Mouse (Mus musculus): Measurements from ENCODE around the gene Bcl6b. TPM values are rescaled to one million over a fixed set of nuclear protein-coding genes. Genes with fewer than 3 reads are reported as not detected.
A peak's percentile ranks its signal among the peaks of the same experiment; 100 is the strongest.

Bcl6b gene
- polyA plus RNA-seq, 1 experiment from 2014 or later, result 6.7 TPM

GRCm38 (mm10) chr11:70208778-70209388, 20.7 kb downstream of the Bcl6b start:
- Histone ChIP-seq H3K27ac (replicated peaks; ENCODE audit: low read depth, low read length) (no peak overlapping the region), H3K4me2 (ENCODE audit: low read depth, low read length) (no peak overlapping the region), H3K4me3 (ENCODE audit: low read depth, low read length) (no peak overlapping the region), H3K4me1 (ENCODE audit: control insufficient read depth, insufficient read depth, low read length) (peaks cover 3% of the 10 kb centered on the region), H3K9me3 (replicated peaks; ENCODE audit: control insufficient read depth, low read length) (no peaks in the 10 kb centered on the region), H3K27me3 (ENCODE audit: control insufficient read depth, insufficient read depth, low read length) (peaks cover 6% of the 10 kb centered on the region), H3K36me3 (replicated peaks; ENCODE audit: control insufficient read depth, insufficient read depth, low read depth, low read length) (no peaks in the 10 kb centered on the region), H3K9ac (replicated peaks; ENCODE audit: low read length) (no peak overlapping the region)
- DNase-seq (ENCODE audit: low spot score) (no peak), ATAC-seq (replicated peaks; ENCODE audit: insufficient number of reproducible peaks, low FRiP score, low TSS enrichment, low read depth) (no peak)
- WGBS, result 80% methylated on average over 5 of the region's 5 CpGs

GRCm38 (mm10) chr11:70207283-70207682, 22.3 kb downstream of the Bcl6b start:
- no peaks in the 10 kb centered on the region for H3K4me1 ChIP-seq (ENCODE audit: control insufficient read depth, insufficient read depth, low read length)
- ATAC-seq (replicated peaks; ENCODE audit: insufficient number of reproducible peaks, low FRiP score, low TSS enrichment, low read depth), result no peak

GRCm38 (mm10) chr11:70206801-70207200, 22.8 kb downstream of the Bcl6b start:
- Histone ChIP-seq H3K4me3 (ENCODE audit: low read depth, low read length) (no peak overlapping the region), H3K4me2 (ENCODE audit: low read depth, low read length) (no peak overlapping the region), H3K27ac (replicated peaks; ENCODE audit: low read depth, low read length) (no peak overlapping the region), H3K9ac (replicated peaks; ENCODE audit: low read length) (no peak overlapping the region), H3K36me3 (replicated peaks; ENCODE audit: control insufficient read depth, insufficient read depth, low read depth, low read length) (no peaks in the 10 kb centered on the region), H3K9me3 (replicated peaks; ENCODE audit: control insufficient read depth, low read length) (no peaks in the 10 kb centered on the region), H3K27me3 (ENCODE audit: control insufficient read depth, insufficient read depth, low read length) (no peaks in the 10 kb centered on the region), H3K4me1 (ENCODE audit: control insufficient read depth, insufficient read depth, low read length) (no peaks in the 10 kb centered on the region)
- no peak for ATAC-seq (replicated peaks; ENCODE audit: insufficient number of reproducible peaks, low FRiP score, low TSS enrichment, low read depth)
- 87% methylated on average over 2 of the region's 2 CpGs for whole genome bisulfite sequencing
- no peak for DNase-seq (ENCODE audit: low spot score)

More at GRCm38 (mm10) chr11:70207283-70207682, 22.3 kb downstream of the Bcl6b start:
- no peak for DNase-seq (ENCODE audit: low spot score)
- H3K36me3 ChIP-seq (replicated peaks; ENCODE audit: control insufficient read depth, insufficient read depth, low read depth, low read length), result no peaks in the 10 kb centered on the region
- H3K27ac ChIP-seq (replicated peaks; ENCODE audit: low read depth, low read length), result no peak overlapping the region
- H3K4me3 ChIP-seq (ENCODE audit: low read depth, low read length), result no peak overlapping the region
- WGBS, result 81% methylated on average over 7 of the region's 7 CpGs
- no peak overlapping the region for H3K4me2 ChIP-seq (ENCODE audit: low read depth, low read length)
- no peak overlapping the region for H3K9ac ChIP-seq (replicated peaks; ENCODE audit: low read length)
- H3K27me3 ChIP-seq (ENCODE audit: control insufficient read depth, insufficient read depth, low read length), result 0 out of 2 replicates have a peak, but pooled peaks cover 2% of the 10 kb centered on the region
- H3K9me3 ChIP-seq (replicated peaks; ENCODE audit: control insufficient read depth, low read length), result no peaks in the 10 kb centered on the region

- no peaks in the 10 kb centered on the region; the same call in 1 of the 2 replicates for H3K4me1 ChIP-seq (ENCODE audit: control insufficient read depth, insufficient read depth, low read length)
- 36% methylated on average over 5 of the region's 5 CpGs for WGBS
- no peak overlapping the region for H3K27ac ChIP-seq (replicated peaks; ENCODE audit: low read depth, low read length)
- no peak overlapping the region for H3K4me3 ChIP-seq (ENCODE audit: low read depth, low read length)
- no peak overlapping the region for H3K9ac ChIP-seq (replicated peaks; ENCODE audit: low read length)
- H3K36me3 ChIP-seq (replicated peaks; ENCODE audit: control insufficient read depth, insufficient read depth, low read depth, low read length), result no peaks in the 10 kb centered on the region
- ATAC-seq (replicated peaks; ENCODE audit: insufficient number of reproducible peaks, low FRiP score, low TSS enrichment, low read depth), result no peak
- peak; percentile 92 for DNase-seq (ENCODE audit: low spot score)
- H3K27me3 ChIP-seq (ENCODE audit: control insufficient read depth, insufficient read depth, low read length), result no peaks in the 10 kb centered on the region
- no peaks in the 10 kb centered on the region for H3K9me3 ChIP-seq (replicated peaks; ENCODE audit: control insufficient read depth, low read length)
- no peak overlapping the region for H3K4me2 ChIP-seq (ENCODE audit: low read depth, low read length)
Measured at GRCm38 (mm10) chr11:70201691-70202090, 27.9 kb downstream of the Bcl6b start.

- Histone ChIP-seq H3K4me3 (ENCODE audit: low read depth, low read length) (no peak overlapping the region), H3K4me2 (ENCODE audit: low read depth, low read length) (no peak overlapping the region), H3K36me3 (replicated peaks; ENCODE audit: control insufficient read depth, insufficient read depth, low read depth, low read length) (no peaks in the 10 kb centered on the region), H3K9me3 (replicated peaks; ENCODE audit: control insufficient read depth, low read length) (no peaks in the 10 kb centered on the region), H3K4me1 (ENCODE audit: control insufficient read depth, insufficient read depth, low read length) (no peaks in the 10 kb centered on the region; the same call in 1 of the 2 replicates), H3K9ac (replicated peaks; ENCODE audit: low read length) (no peak overlapping the region), H3K27me3 (ENCODE audit: control insufficient read depth, insufficient read depth, low read length) (no peaks in the 10 kb centered on the region), H3K27ac (replicated peaks; ENCODE audit: low read depth, low read length) (no peak overlapping the region)
- no peak for DNase-seq (ENCODE audit: low spot score)
- 73% methylated on average over 5 of the region's 5 CpGs for WGBS
- no peak for ATAC-seq (replicated peaks; ENCODE audit: insufficient number of reproducible peaks, low FRiP score, low TSS enrichment, low read depth)
Measured at GRCm38 (mm10) chr11:70200036-70200608, 29.5 kb downstream of the Bcl6b start.

GRCm38 (mm10) chr11:70199107-70199506, 30.5 kb downstream of the Bcl6b start:
- H3K27me3 ChIP-seq (ENCODE audit: control insufficient read depth, insufficient read depth, low read length), result no peaks in the 10 kb centered on the region
- H3K4me1 ChIP-seq (ENCODE audit: control insufficient read depth, insufficient read depth, low read length), result no peaks in the 10 kb centered on the region; the same call in 1 of the 2 replicates
- no peak overlapping the region for H3K9ac ChIP-seq (replicated peaks; ENCODE audit: low read length)
- H3K27ac ChIP-seq (replicated peaks; ENCODE audit: low read depth, low read length), result no peak overlapping the region
- no peaks in the 10 kb centered on the region for H3K36me3 ChIP-seq (replicated peaks; ENCODE audit: control insufficient read depth, insufficient read depth, low read depth, low read length)
- DNase-seq (ENCODE audit: low spot score), result no peak
- ATAC-seq (replicated peaks; ENCODE audit: insufficient number of reproducible peaks, low FRiP score, low TSS enrichment, low read depth), result no peak
- no peak overlapping the region for H3K4me3 ChIP-seq (ENCODE audit: low read depth, low read length)
- 84% methylated on average over 8 of the region's 8 CpGs for WGBS
- H3K4me2 ChIP-seq (ENCODE audit: low read depth, low read length), result no peak overlapping the region
- no peaks in the 10 kb centered on the region for H3K9me3 ChIP-seq (replicated peaks; ENCODE audit: control insufficient read depth, low read length)

GRCm38 (mm10) chr11:70198332-70198731, 31.3 kb downstream of the Bcl6b start:
- ATAC-seq (replicated peaks; ENCODE audit: insufficient number of reproducible peaks, low FRiP score, low TSS enrichment, low read depth) (no peak), DNase-seq (ENCODE audit: low spot score) (no peak)
- Histone ChIP-seq H3K9ac (replicated peaks; ENCODE audit: low read length) (no peak overlapping the region), H3K4me2 (ENCODE audit: low read depth, low read length) (no peak overlapping the region), H3K4me1 (ENCODE audit: control insufficient read depth, insufficient read depth, low read length) (no peaks in the 10 kb centered on the region; the same call in 1 of the 2 replicates), H3K36me3 (replicated peaks; ENCODE audit: control insufficient read depth, insufficient read depth, low read depth, low read length) (no peaks in the 10 kb centered on the region), H3K4me3 (ENCODE audit: low read depth, low read length) (no peak overlapping the region), H3K27me3 (ENCODE audit: control insufficient read depth, insufficient read depth, low read length) (no peaks in the 10 kb centered on the region), H3K9me3 (replicated peaks; ENCODE audit: control insufficient read depth, low read length) (no peaks in the 10 kb centered on the region), H3K27ac (replicated peaks; ENCODE audit: low read depth, low read length) (no peak overlapping the region)
- WGBS, result 83% methylated on average over 3 of the region's 3 CpGs
